Mouse (Mus musculus) 3134 (cell line): Measurements from ENCODE around the gene Nlrc4.
A peak's percentile ranks its signal among the peaks of the same experiment; 100 is the strongest.

Experiments
- DNase-seq: peaks from one replicate; pipeline ENCODE4 v3.0.0-alpha.2; 2011; ENCODE audit warnings: low spot score; ENCODE audit not compliant: insufficient read length; ENCODE audit errors: extremely low read depth

Nlrc4 gene

GRCm38 (mm10) chr17:74431481-74431880, 27.5 kb downstream of the Nlrc4 start:
- no peak for DNase-seq

- no peak for DNase-seq
Measured at GRCm38 (mm10) chr17:74430074-74430473, 28.9 kb downstream of the Nlrc4 start.

GRCm38 (mm10) chr17:74424401-74425005, 34.4 kb downstream of the Nlrc4 start:
- DNase-seq: no peak

DNA sequence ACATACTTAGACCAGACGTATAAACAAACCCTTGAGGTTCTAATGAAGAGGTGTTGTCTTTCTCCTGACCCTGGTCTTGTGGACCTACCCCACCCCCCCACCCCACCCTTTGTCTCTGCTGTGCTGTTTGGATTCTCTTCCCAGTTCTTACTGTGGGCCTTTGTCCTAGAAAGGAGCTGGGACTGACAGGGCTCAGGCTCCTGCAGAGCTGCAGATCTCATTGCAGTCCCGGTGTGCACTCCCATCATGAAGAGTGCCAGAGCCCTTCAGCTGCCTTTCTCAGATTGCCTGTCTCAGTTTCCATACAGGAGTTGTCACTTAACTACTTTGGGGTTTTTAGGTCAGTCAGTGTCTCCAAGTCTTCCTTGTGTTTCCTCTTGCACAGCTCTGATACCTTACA, 38.3 kb downstream of the Nlrc4 start:
- no peak for DNase-seq

DNA sequence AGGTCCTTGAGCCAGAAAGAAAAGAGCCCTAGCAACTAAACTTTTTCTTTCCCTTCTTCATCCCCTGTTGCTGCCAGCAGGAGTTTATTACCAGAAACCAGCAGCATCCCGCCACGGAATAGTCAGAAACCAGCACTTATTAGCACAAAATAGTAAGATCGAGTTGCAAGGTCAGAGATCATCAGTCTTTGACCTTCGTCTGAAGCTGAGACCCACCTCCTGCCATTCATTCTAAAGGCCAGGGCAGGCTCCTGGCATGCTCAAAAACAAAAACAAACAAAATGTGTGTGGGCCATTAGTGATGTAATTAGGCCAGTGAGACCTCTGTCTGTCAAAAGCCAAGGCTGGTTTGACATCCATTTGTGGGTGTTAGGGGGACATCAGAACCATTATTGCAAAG, 40.8 kb downstream of the Nlrc4 start:
- DNase-seq: no peak

- peak; percentile 50 for DNase-seq
Measured at GRCm38 (mm10) chr17:74416841-74417360, 42.0 kb downstream of the Nlrc4 start.

DNA sequence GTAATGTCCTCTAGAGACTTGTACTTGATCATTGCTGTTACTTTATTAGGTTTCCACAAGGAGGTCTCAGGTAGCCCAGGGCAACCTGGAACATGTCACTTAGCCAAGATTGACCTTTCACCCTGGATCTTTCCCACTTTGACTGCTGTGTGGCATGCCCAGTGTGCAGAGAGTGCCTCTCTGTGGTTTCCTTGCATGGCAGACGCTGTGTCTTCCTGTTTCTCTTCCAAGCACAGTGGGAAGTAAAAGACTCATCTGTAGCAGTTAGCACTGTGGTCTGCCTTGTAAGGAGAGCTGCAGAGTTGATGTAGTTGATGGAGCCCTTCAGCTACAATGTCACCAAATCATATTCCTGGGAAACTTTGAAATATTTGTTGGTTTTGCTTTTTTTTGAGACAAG, 44.3 kb downstream of the Nlrc4 start:
- DNase-seq: no peak

DNA sequence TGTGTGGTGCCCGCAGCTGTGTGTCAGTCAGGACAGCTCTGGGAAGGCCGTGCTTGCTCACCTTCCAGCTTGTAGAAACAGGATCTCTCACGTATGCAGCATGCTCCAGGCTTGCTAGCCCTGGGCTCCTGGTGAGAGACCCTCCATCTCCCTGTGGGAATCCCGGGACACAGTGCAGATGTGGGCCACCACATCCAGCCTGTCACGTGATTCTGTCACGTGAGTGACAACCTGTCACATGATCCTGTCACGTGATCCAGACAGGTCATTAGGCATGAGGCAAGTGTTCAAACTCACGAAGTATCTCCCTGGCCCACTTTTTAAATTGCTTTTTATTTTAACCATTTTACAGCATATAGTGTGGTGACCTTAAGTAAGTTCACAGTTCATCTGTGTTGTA, 45.6 kb downstream of the Nlrc4 start:
- DNase-seq: no peak

GRCm38 (mm10) chr17:74409722-74410121, 49.2 kb downstream of the Nlrc4 start:
- DNase-seq: no peak

DNA sequence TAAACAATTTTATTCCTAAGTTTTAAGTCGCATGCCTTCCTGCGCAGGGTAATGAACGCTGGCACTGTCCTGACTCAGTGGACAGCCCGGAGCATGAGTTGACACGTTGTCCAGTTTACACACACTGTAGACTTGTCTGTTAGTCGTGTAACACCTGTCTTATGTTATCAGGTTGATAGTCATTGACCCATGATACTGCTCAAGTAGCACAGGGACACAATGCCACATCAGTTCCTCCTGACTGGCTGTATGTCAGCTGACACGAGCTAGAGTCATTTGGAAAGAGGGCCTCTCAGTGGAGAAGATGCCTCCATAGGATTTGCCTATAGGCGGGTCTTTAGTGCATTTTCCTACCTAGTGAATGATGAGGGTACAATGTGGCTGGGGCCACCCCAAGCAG, 52.5 kb downstream of the Nlrc4 start:
- DNase-seq: no peak

DNA sequence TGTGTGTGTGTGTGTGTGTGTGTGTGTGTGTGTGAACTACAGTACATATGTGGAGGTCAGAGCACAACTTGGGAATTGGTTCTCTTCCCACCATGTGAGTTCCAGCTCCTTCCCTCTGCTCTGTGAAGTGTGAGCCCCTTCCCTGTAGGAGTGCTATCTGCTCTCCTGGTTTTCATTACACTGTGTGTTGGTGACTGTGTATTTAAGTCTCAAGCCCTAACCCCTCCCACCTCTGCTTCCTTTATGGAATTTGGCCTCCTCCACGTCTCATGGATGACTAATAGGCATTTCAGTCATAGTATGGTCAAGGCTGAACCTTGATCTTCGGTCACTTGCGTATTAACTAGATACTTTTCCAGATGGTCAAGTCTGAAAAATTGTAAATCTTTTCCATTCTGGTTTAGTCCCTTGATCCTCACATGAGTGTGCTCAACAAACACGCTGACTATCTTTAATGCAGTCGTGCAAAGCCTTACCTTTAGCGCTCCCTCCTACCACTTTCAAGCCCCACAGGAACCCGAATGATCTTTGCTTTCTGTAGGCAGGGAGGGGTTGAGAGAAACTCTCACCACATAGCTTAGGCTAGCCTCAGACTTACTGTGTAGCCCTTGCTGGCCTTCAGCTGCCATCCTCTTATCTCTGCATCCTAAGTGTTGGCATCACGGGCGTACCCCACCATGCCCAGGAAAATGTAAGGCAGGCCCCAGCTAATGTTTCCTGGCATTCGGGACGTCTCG, 56.3 kb downstream of the Nlrc4 start:
- DNase-seq: no peak

DNA sequence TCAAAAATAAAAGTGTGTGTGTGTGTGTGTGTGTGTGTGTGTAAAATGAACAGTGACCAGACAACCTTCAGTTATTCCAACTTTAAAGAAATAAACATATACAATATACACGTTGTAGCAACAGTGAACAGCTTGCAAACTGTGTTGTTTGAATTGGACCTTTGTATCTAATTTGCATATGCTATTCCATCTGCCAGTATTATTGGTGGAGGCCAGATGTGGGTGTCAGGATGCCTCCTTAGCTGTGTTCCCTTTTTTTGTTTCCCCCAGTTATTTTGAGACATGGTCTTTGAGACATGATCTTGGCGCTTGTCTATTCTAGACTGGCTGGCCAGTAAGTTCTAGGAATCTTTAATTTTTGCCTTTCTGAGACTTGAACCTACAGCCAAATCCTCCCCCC, 61.8 kb downstream of the Nlrc4 start:
- DNase-seq: no peak

DNA sequence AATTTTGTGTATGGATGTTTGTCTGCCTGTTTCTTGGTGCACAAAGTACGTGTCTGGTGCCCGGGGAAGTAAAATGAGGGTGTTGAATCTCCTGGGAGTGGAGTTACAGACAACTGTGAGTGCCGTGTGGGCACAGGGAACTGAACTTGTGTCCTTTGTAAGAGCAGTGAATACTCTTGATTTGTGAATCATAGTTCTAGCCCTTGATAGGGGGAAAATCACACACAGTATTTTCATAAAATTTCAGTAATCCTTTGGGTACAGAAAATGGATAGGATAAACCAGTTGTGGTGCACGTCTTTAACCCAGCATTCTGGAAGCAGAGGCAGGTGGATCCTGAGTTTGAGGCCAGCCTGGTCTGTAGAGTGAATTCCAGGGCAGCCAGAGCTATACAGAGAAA, 62.2 kb downstream of the Nlrc4 start:
- DNase-seq: no peak

GRCm38 (mm10) chr17:74395383-74396065, 63.4 kb downstream of the Nlrc4 start, which contains the start of gene Slc30a6:
Gene Slc30a6, plus strand, starts transcription at chr17:74395608.
- peak; percentile 92 for DNase-seq

- DNase-seq: no peak
Measured at GRCm38 (mm10) chr17:74394855-74395254, 64.1 kb downstream of the Nlrc4 start.

- DNase-seq: no peak
Measured at GRCm38 (mm10) chr17:74394381-74394780, 64.6 kb downstream of the Nlrc4 start.

- DNase-seq: no peak
Measured at GRCm38 (mm10) chr17:74389847-74390246, 69.1 kb downstream of the Nlrc4 start.

GRCm38 (mm10) chr17:74386657-74387056, 72.3 kb downstream of the Nlrc4 start:
- DNase-seq: no peak

GRCm38 (mm10) chr17:74376916-74377315, 82.0 kb downstream of the Nlrc4 start:
- no peak for DNase-seq
